Mouse (Mus musculus): ENCODE measurements at regions not wholly inside any gene's neighbourhood (a gene's known extent, or its start where the extent isn't known, plus 50 kb on each side); places are given as distances from the start of the nearest gene placed in this dataset.

DNA sequence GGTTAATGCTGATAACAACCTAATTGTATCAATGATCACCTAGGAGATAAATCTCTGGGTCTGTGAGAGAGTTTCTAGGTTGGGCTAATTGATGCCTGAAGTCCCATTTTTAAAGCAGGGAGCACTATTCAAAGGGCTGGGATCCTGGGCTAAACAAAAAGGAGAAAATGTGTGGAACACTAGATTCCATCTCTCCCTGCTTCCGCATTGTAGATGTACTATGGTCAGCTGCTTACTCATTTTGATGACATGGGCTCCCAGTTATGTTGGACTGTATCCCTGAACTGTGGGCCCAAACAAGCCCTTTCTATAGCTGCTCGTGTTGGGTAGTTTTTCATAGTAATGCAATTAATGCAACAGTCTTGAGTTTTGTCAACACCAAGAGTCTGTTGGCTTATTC lies 1047.1 kb downstream of the Synb start:
- no peak for ATAC-seq (replicated peaks; ENCODE audit: poor library complexity)

DNA sequence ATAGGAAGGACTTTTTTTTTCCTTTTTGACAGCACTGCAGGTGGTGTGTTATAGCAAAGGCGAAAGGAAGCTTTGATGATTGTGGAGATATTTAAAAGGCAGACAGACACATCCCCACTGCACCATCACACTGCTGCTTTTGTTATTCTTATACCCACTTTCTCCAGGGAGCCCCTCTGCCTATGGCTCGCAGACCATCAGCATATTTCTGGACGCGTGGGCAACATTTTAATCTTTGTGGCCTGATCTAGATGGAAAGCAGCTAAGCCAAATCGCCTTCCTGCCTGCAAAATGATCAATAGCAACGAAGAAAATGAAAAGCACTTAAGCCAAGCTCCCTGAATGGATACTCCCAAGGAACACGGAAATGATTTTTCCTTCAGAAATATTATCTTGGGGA lies 1054.0 kb downstream of the Synb start:
- ATAC-seq (replicated peaks; ENCODE audit: poor library complexity), result no peak

DNA sequence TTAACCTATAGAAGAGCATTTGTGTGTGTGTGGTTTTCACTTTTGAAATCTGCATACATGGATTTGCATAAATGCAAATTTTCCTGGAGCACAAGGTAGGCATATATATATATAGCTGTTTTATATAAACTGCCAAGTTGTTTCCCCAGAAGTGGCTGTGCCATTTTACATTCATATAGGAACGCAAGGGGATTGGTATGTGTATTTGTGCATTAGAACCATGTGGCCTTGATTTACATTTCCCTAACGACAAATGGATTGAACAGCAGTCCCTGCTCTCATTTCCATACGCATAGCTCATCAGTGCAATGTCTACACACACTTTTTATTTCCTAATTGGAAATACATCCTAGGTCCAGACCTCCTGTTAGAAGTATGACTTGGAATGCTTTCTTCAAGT lies 1069.9 kb downstream of the Synb start:
- ATAC-seq (replicated peaks; ENCODE audit: poor library complexity), result no peak

DNA sequence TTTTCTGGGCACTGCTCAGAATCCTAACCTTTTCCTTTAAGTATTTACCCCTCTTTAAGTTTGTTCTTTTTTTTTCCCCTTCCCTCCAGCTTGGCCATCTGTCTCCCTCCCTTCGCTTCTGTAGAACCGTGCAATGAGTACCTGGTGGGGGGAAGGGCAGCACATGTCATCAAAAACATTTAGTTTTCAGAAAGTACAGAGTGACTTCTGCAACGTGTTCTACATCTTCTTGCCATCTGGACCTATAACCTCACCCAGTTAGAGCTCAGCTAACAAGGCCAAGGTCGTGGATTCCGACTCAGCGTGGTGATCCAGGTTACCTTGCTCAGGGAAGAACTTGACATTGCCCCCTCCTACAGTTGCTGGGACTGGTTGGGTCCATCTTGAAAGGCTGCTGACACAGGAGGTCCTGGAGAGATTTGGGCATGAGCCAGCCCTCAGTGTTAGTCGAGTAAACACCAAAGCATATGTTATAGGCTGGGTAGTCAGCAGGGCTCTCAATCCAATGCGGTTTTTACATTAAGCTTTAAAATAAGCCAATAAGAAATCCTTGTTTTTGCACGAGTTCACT lies 1075.0 kb downstream of the Synb start:
- no peak for ATAC-seq (replicated peaks; ENCODE audit: poor library complexity)

DNA sequence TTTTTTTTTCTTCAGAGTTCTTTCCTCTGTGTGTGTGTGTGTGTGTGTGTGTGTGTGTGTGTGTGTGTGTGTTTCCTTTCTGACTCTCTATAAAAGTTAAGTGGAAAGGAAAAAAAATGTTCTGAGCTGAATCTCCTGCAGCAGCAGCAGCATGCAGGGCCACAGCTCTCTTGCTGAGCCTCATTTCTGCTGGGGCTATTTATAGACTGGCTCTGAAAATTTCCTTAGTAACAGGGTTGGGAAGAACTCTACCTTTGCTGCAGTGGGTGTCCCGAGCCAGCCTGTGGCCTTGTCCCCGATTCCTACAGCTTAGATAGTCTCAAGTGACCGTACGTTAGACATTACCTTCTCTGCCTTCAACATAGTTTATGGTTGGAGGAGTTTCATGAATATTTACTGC lies 1075.6 kb downstream of the Synb start:
- no peak for ATAC-seq (replicated peaks; ENCODE audit: poor library complexity)

DNA sequence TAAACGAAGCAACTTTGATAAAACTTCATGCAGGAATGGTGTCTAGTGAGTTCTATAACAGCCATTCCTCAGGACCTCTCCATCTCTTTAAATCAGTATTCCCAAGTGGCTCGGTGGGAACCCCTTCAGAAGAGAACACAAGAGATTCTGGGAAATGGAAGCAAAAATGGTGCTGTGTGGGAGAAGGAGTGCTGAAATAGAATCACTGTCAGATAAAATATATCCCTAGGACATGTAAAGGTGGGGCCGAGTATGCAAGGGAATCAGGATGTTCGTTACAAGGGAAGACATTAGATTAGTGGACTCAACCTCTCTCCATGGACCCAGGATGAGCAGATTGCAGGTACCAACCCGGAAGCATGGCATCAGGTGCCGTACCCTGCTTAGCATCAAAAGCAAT lies 1076.1 kb downstream of the Synb start:
- ATAC-seq (replicated peaks; ENCODE audit: poor library complexity), result no peak

DNA sequence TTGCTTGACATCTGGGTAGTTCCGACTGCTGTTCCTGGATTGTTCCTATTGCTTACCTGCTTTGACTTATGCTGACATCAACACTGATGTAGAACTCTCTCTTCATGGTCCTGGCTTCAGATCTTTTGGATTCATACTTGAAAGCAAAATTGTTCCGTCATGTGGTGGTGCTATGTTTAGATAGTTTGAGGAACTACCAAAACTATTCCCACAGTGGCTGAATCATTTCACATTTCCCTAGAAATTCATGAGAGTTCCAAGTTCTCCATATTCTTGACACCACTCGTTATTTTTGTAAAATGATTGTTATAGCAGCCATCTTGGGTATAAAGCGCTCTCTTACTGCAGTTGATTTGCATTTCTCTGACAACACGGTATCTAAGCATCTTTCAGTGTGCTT lies 1080.2 kb downstream of the Synb start:
- ATAC-seq (replicated peaks; ENCODE audit: poor library complexity), result no peak

DNA sequence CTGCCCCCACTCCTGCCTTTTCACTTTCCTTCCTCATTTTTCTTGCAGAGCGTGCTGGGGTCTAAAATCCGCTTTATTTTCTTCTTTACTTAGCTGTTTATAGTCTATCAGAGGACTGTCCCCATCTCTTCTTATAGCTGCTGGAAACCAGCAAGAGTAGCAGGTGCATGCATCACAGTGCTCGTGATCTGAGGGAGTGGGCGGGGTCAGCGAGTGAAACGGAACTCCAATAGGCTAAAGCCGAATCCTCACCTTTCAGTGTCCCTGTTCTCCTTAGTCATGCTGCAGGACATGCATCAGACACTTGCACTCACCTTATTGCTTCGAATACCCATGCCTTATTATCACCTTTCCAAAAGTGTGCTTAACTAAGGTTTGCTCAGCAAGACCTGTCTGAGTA lies 1095.3 kb downstream of the Synb start:
- ATAC-seq (replicated peaks; ENCODE audit: poor library complexity), result no peak

DNA sequence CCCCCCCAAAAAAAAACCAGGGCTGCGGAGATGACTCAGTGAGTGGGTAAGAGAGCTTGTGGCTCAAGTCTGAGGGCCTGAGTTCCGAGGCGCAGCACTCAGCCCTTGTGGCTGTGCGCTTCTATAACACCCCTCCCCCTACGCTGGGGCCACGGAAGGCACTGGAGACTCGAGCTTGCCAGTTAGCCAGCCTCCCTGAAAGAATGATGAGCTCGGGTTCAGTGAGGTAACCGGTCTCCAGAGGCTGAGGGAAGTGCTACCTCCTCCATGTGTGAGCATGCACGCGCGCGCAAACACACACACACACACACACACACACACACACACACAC lies 1096.7 kb downstream of the Synb start:
- no peak for ATAC-seq (replicated peaks; ENCODE audit: poor library complexity)

DNA sequence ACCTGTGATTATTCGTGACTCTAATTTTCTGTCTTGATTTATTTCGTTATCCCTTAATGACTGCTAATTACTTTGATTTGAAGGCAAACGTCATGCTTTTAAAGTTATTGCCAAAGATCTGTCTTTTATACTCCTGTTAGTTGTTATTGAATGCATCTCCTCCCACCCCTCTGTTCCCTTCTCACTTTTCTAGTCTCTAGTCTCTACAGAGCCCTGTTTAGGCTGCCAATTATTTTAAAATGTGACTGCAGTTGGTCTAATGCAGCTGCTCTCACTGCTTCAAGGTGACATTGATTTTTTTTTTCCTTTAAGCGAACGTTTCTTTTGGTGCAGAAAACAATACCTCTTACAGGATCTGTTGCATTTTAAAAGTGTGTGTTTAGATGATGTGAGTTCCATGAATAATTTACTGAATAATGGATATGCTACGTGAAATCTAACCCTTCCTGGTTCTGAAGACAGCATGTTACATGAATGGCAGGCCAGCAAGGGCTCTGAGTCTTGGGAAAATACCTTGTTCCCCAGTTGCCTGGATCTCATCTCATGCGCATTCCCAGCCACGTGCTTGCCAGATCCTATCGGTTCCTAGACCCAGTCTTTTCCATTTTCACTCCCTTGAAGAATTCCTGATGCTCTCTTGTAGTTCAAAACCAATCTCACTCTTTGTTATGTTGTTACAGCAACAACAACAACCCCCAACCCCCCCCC lies 1097.2 kb downstream of the Synb start:
- ATAC-seq (replicated peaks; ENCODE audit: poor library complexity), result no peak

DNA sequence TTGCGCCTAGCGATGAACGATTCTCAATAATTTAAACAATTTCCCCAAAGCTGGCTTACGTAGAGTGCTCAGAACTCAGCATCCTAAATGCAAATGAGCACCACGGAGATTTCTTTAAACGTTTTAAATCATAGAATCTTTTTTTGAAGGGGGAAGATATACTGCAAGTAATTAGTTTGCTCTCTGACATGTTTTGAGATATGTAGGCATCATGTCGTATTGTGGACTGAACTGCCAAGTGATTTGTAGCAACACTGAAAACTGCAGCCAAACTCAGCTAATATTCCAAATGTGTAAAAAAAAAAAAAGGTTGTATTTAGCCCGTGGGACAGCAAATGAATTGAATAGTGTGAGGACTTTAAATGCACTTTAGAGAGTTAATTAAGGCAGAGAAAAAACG lies 1097.9 kb downstream of the Synb start:
- ATAC-seq (replicated peaks; ENCODE audit: poor library complexity), result no peak

DNA sequence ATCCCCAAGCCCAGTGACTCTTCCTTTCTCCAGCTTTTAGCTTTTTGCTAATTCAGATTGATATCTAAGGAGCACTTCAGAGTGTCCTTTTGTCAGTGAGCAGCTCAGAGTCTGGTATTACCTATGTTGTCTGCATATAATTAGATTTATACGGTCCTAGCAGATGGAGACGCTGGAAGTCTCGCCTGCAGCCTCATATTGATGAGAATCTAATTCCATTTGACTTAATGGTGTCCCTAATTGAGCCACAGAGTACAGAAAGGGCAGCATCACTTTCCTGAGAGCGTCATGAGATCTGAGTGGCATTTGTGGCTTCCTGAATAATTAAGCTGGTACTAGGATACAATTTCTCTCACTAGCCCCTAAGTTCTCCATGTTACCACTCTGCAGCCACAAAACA lies 1104.2 kb downstream of the Synb start:
- ATAC-seq (replicated peaks; ENCODE audit: poor library complexity), result no peak

DNA sequence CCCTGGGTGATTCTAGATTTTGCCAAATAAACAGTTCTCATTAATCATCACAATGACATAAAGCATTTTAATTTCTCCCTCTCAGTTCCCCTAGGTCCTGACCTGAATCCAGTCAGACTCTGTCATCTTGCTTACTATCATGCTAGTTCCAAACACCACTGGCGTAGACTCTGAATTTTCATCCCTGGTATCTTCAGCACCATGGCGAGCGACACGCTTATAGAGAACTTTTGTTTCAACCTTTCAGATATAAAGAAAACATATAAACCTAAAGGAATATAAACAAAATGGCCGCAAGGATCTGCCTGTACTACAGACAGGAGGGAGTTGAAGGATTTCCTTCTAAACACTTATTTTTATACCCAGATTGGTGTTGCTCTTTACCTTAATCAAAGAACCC lies 1105.8 kb downstream of the Synb start:
- ATAC-seq (replicated peaks; ENCODE audit: poor library complexity), result no peak

DNA sequence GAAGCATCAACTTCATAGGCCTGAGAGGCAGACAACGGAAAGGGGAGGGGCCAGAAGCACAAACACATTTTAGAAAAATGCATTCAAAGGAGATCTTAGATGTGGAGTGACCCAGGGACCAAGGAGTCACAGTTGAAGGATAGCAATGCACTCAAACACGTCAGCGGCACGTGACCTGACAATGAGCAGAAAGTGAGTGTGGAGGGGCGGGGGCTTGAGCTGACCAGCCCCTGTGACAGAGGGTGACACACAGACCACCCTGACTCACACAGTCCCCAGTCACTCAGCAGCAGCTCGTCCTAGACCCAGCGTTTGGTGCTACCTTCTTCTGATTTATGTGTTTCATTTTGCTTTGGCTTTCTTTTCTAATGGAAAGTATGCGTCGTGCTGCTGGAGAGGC lies 1111.5 kb downstream of the Synb start:
- no peak for ATAC-seq (replicated peaks; ENCODE audit: poor library complexity)

DNA sequence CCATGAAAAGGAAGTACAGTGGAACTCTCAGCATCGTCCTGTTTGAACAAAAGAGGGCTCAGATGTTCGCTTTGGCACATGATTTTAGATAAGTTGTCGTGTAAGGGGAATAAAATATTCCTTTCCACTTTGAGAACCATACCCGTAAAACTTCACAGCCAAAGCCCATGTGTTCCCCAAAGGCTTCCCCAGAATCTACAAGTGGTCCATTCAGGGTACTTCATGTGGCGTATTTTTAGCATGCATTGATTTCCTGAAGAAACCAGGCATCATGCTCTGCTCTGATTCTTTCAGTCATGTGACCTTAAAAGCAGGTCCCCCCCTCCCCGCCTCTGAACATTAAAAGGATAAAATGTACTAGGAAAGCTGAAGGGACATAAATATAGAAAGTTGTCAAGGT lies 1112.9 kb downstream of the Synb start:
- ATAC-seq (replicated peaks; ENCODE audit: poor library complexity), result no peak
